Mouse (Mus musculus): ENCODE data around the gene Pcgf5. TPM values are rescaled to one million over a fixed set of nuclear protein-coding genes. Genes with fewer than 3 reads are reported as not detected.
A peak's percentile ranks its signal among the peaks of the same experiment; 100 is the strongest.
"Not testable (repeated sequence)": the region's sequence is repeated elsewhere in the genome, so short reads cannot be mapped to it uniquely, and the experiment has no call there.

Pcgf5 gene
- polyA plus RNA-seq, 2 experiments: 7.7 to 16.7 TPM

GRCm38 (mm10) chr19:36450997-36451608 lies 103.0 kb downstream of the Pcgf5 start:
- Histone ChIP-seq H3K9ac (replicated peaks) (no peak overlapping the region; the same call in 1 of the 2 replicates), H3K27me3 (ENCODE audit: control insufficient read depth, insufficient read depth, low read length) (no peaks in the 10 kb centered on the region), H3K36me3 (replicated peaks; ENCODE audit: control insufficient read depth, insufficient read depth, low read depth) (peaks cover 7% of the 10 kb centered on the region), H3K9me3 (ENCODE audit: control insufficient read depth, low read length) (no peaks in the 10 kb centered on the region), H3K4me2 (ENCODE audit: low read depth) (peak overlapping the region; percentile 48), H3K4me1 (replicated peaks; ENCODE audit: control insufficient read depth in 2 of 2, insufficient read depth in 2 of 2, low read length in 1 of 2) (peaks cover 28 to 30% of the 10 kb centered on the region in 2 experiments), H3K4me3 (ENCODE audit: insufficient read depth in 1 of 2, low read depth in 2 of 2, low read length in 2 of 2) (no peak overlapping the region), H3K27ac (peak overlapping the region; percentile 91)
- DNase-seq (ENCODE audit: low read depth in 3 of 3, low spot score in 3 of 3): peak; percentile 77 to 80 (median 79)
- TF ChIP-seq EP300 (IDR thresholded peaks at IDR 0.05; ENCODE audit: low read depth) (peak; percentile 85), CTCF (IDR thresholded peaks at IDR 0.05; ENCODE audit: low read depth) (no peak)
- 16% methylated on average over 3 of the region's 3 CpGs for WGBS (ENCODE audit: insufficient replicate concordance)
- ATAC-seq (ENCODE audit: insufficient read depth): peak; percentile 96

DNA sequence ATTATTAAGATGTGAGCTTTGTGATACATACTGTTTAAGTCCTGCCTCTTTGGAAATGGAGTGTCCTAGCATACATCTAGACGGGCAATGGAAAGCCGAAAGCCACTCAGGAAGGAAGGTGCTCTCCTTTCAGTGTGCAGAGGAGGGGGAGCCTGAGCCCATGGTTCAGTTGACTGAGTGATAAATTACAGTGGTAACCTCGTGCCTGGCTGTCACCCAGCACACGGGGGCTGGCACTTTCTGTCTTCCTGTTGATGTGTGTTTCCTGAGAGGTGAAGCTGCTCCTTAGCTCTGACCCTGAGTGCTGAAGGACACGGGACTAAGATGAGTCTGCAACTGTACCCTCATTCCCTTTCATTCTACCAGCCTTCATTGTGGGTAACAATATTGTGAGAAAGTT lies 103.6 kb downstream of the Pcgf5 start:
- H3K27me3 ChIP-seq (ENCODE audit: control insufficient read depth, insufficient read depth, low read length): no peaks in the 10 kb centered on the region
- H3K9me3 ChIP-seq (ENCODE audit: control insufficient read depth, low read length): no peaks in the 10 kb centered on the region
- peak overlapping the region; percentile 36 for H3K4me2 ChIP-seq (ENCODE audit: low read depth)
- 33% methylated on average over 5 of the region's 5 CpGs for WGBS (ENCODE audit: insufficient replicate concordance)
- H3K9ac ChIP-seq (replicated peaks): peak overlapping the region; percentile 51
- H3K27ac ChIP-seq: peak overlapping the region; percentile 91
- H3K4me3 ChIP-seq (ENCODE audit: insufficient read depth in 1 of 2, low read depth in 2 of 2, low read length in 2 of 2): no peak overlapping the region
- peaks cover 3% of the 10 kb centered on the region for H3K36me3 ChIP-seq (replicated peaks; ENCODE audit: control insufficient read depth, insufficient read depth, low read depth)
- no peak for DNase-seq (ENCODE audit: low read depth in 3 of 3, low spot score in 3 of 3)
- ATAC-seq (ENCODE audit: insufficient read depth): peak; percentile 34; the same call in 1 of the 2 replicates
- TF ChIP-seq CTCF (IDR thresholded peaks at IDR 0.05; ENCODE audit: low read depth): no peak
- peaks cover 31% of the 10 kb centered on the region in 2 experiments for H3K4me1 ChIP-seq (replicated peaks; ENCODE audit: control insufficient read depth in 2 of 2, insufficient read depth in 2 of 2, low read length in 1 of 2)

DNA sequence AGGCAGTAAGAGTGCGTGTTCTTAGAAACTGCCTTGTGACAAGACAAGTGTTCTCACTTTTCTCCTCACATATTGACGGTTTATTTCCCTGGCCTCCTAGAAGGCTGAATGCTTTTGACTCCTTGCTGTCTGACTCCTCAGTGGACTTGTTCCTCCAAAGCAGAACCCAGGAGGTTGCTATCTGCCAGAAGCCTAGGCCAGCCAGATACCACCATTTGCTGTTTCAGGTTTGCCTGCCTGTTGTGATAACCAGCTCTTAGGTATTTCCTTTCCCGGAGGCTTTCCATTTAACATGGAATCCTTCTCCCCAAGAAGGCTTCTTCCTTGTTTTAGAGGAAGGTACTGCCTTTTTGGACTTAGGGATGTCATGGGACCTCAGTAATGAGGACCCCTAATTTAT lies 104.1 kb downstream of the Pcgf5 start:
- WGBS (ENCODE audit: insufficient replicate concordance): 49% methylated on average over 3 of the region's 3 CpGs
- not testable (repeated sequence) for H3K36me3 ChIP-seq (replicated peaks; ENCODE audit: control insufficient read depth, insufficient read depth, low read depth); H3K27me3 ChIP-seq (ENCODE audit: control insufficient read depth, insufficient read depth, low read length); H3K4me3 ChIP-seq (ENCODE audit: insufficient read depth in 1 of 2, low read depth in 2 of 2, low read length in 2 of 2); H3K9me3 ChIP-seq (ENCODE audit: control insufficient read depth, low read length)
- Histone ChIP-seq H3K4me2 (ENCODE audit: low read depth) (peak overlapping the region; percentile 36), H3K27ac (peak overlapping the region; percentile 91), H3K4me1 (replicated peaks; ENCODE audit: control insufficient read depth in 2 of 2, insufficient read depth in 2 of 2, low read length in 1 of 2) (peaks cover 33% of the 10 kb centered on the region in 2 experiments), H3K9ac (replicated peaks) (peak overlapping the region; percentile 51)
- ATAC-seq (ENCODE audit: insufficient read depth): peak; percentile 68
- DNase-seq (ENCODE audit: low read depth in 3 of 3, low spot score in 3 of 3): peak; percentile 43 to 51 (median 45)
- peak; percentile 71 for TF ChIP-seq EP300 (IDR thresholded peaks at IDR 0.05; ENCODE audit: low read depth)

- TF ChIP-seq EP300 (IDR thresholded peaks at IDR 0.05; ENCODE audit: low read depth): no peak
- TF ChIP-seq CTCF (IDR thresholded peaks at IDR 0.05; ENCODE audit: low read depth): no peak
- Histone ChIP-seq H3K9me3 (ENCODE audit: control insufficient read depth, low read length) (no peaks in the 10 kb centered on the region), H3K36me3 (replicated peaks; ENCODE audit: control insufficient read depth, insufficient read depth, low read depth) (peaks cover 3% of the 10 kb centered on the region), H3K27me3 (ENCODE audit: control insufficient read depth, insufficient read depth, low read length) (no peaks in the 10 kb centered on the region), H3K9ac (replicated peaks) (no peak overlapping the region), H3K27ac (no peak overlapping the region), H3K4me3 (ENCODE audit: insufficient read depth in 1 of 2, low read depth in 2 of 2, low read length in 2 of 2) (no peak overlapping the region), H3K4me2 (ENCODE audit: low read depth) (no peak overlapping the region), H3K4me1 (replicated peaks; ENCODE audit: control insufficient read depth in 2 of 2, insufficient read depth in 2 of 2, low read length in 1 of 2) (peaks cover 33 to 35% of the 10 kb centered on the region in 2 experiments)
- DNase-seq (ENCODE audit: low read depth in 3 of 3, low spot score in 3 of 3): no peak
- 73% methylated on average over 4 of the region's 4 CpGs for WGBS (ENCODE audit: insufficient replicate concordance)
- no peak for ATAC-seq (ENCODE audit: insufficient read depth)
Observed at GRCm38 (mm10) chr19:36453451-36453850, 105.3 kb downstream of the Pcgf5 start.

DNA sequence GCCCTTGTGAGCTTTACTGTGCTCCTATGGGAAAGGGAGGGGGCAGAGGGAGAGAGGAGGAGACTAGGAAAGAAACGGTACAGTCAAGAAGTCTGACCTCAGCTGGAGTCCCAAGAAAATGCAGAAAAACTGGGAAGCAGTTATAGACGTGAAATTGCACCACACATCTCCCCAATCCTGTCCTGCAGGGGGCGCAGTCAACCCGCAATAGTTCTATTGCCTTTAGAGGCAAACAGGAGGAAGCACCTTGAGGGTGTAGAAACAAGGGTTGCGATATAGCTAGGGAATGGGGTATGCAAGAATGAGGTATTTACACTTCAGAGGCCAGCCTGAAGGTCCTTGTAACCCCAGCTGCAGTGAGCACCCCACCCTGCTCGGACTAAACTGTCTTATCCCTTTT lies 122.0 kb downstream of the Pcgf5 start:
- peak; percentile 30 to 47 (median 39) for DNase-seq (ENCODE audit: low read depth in 3 of 3, low spot score in 3 of 3)
- TF ChIP-seq CTCF (IDR thresholded peaks at IDR 0.05; ENCODE audit: low read depth): peak; percentile 88
- no peak for TF ChIP-seq EP300 (IDR thresholded peaks at IDR 0.05; ENCODE audit: low read depth)
- peaks cover 0 to 2% of the 10 kb centered on the region in 2 experiments; a peak in 1 of 4 replicates for H3K4me1 ChIP-seq (replicated peaks; ENCODE audit: control insufficient read depth in 2 of 2, insufficient read depth in 2 of 2, low read length in 1 of 2)
- peak; percentile 28; the same call in 1 of the 2 replicates for ATAC-seq (ENCODE audit: insufficient read depth)
- no peak overlapping the region for H3K4me3 ChIP-seq (ENCODE audit: insufficient read depth in 1 of 2, low read depth in 2 of 2, low read length in 2 of 2)
- no peaks in the 10 kb centered on the region for H3K9me3 ChIP-seq (ENCODE audit: control insufficient read depth, low read length)
- 3% methylated on average over 6 of the region's 6 CpGs for WGBS (ENCODE audit: insufficient replicate concordance)
- H3K27ac ChIP-seq: no peak overlapping the region
- H3K9ac ChIP-seq (replicated peaks): no peak overlapping the region
- no peak overlapping the region for H3K4me2 ChIP-seq (ENCODE audit: low read depth)
- H3K36me3 ChIP-seq (replicated peaks; ENCODE audit: control insufficient read depth, insufficient read depth, low read depth): no peaks in the 10 kb centered on the region
- no peaks in the 10 kb centered on the region for H3K27me3 ChIP-seq (ENCODE audit: control insufficient read depth, insufficient read depth, low read length)
